Mouse (Mus musculus) megakaryocyte progenitor cell, adult 5-6 weeks (primary cell): ENCODE data around the gene Klhl2. TPM values are rescaled to one million over a fixed set of nuclear protein-coding genes. Genes with fewer than 3 reads are reported as not detected.

Experiments used
- ATAC-seq: replicated peaks from 2 replicates; pipeline ENCODE4 v1.8.0; 2016; ENCODE audit warnings: mild to moderate bottlenecking, moderate TSS enrichment, inconsistent platforms; ENCODE audit not compliant: poor library complexity
- total RNA-seq, 2 experiments: library from RNA; stranded (forward) in 1 of 2; stranded (reverse) in 1 of 2; fragments of 157-497, 149-512 nt in 1 of 2; fragments of 200-1000 nt in 1 of 2; gene quantifications; 2 replicates each; pipeline versions ENCODE4 v1.2.3 to v1.2.4; 2015 to 2017

Klhl2 gene
- total RNA-seq, 2 experiments from 2014 or later, result 10.3 to 13.5 TPM

GRCm38 (mm10) chr8:64774136-64774535, 75.7 kb downstream of the Klhl2 start:
- no peak for ATAC-seq

- no peak for ATAC-seq
Observed at GRCm38 (mm10) chr8:64770814-64771213, 79.0 kb downstream of the Klhl2 start.

GRCm38 (mm10) chr8:64769586-64769985, 80.2 kb downstream of the Klhl2 start:
- ATAC-seq, result no peak

GRCm38 (mm10) chr8:64768645-64769044, 81.2 kb downstream of the Klhl2 start:
- peak; percentile 73 for ATAC-seq

- ATAC-seq, result no peak
Observed at GRCm38 (mm10) chr8:64767047-64767446, 82.8 kb downstream of the Klhl2 start.

- no peak; the same call in 1 of the 2 replicates for ATAC-seq
Observed at GRCm38 (mm10) chr8:64764075-64764474, 85.7 kb downstream of the Klhl2 start.

- ATAC-seq, result no peak
Observed at GRCm38 (mm10) chr8:64762751-64763150, 87.1 kb downstream of the Klhl2 start.

- peak; percentile 80 for ATAC-seq
Observed at GRCm38 (mm10) chr8:64761430-64761829, 88.4 kb downstream of the Klhl2 start.

- no peak for ATAC-seq
Observed at GRCm38 (mm10) chr8:64757956-64758355, 91.9 kb downstream of the Klhl2 start.

GRCm38 (mm10) chr8:64746215-64747058, 103.4 kb downstream of the Klhl2 start:
- no peak for ATAC-seq

GRCm38 (mm10) chr8:64740547-64741211, 109.1 kb downstream of the Klhl2 start:
- peak; percentile 57 for ATAC-seq

GRCm38 (mm10) chr8:64738916-64739315, 110.9 kb downstream of the Klhl2 start:
- no peak for ATAC-seq

- no peak for ATAC-seq
Observed at GRCm38 (mm10) chr8:64736767-64737323, 113.0 kb downstream of the Klhl2 start.

GRCm38 (mm10) chr8:64735161-64735560, 114.7 kb downstream of the Klhl2 start:
- peak; percentile 11 for ATAC-seq

- ATAC-seq, result peak; percentile 92
Observed at GRCm38 (mm10) chr8:64733271-64733943, 116.4 kb downstream of the Klhl2 start, which contains the start of gene Msmo1. Gene Msmo1, minus strand, starts transcription at chr8:64733792.

- no peak for ATAC-seq
Observed at GRCm38 (mm10) chr8:64732596-64732995, 117.2 kb downstream of the Klhl2 start.

- no peak for ATAC-seq
Observed at GRCm38 (mm10) chr8:64728156-64728555, 121.7 kb downstream of the Klhl2 start.

- ATAC-seq, result peak; percentile 84
Observed at GRCm38 (mm10) chr8:64726190-64726695, 123.6 kb downstream of the Klhl2 start.

GRCm38 (mm10) chr8:64723206-64723605, 126.6 kb downstream of the Klhl2 start:
- no peak for ATAC-seq

GRCm38 (mm10) chr8:64717868-64718267, 131.9 kb downstream of the Klhl2 start:
- ATAC-seq, result no peak

- peak; percentile 23; the same call in 1 of the 2 replicates for ATAC-seq
Observed at GRCm38 (mm10) chr8:64712499-64712898, 137.3 kb downstream of the Klhl2 start.
